Mouse (Mus musculus) erythroid progenitor cell, adult 5-6 weeks (primary cell): Measurements from ENCODE around the gene Nell2. TPM values are rescaled to one million over a fixed set of nuclear protein-coding genes. Genes with fewer than 3 reads are reported as not detected.
"Not testable (repeated sequence)": the region's sequence is repeated elsewhere in the genome, so short reads cannot be mapped to it uniquely, and the experiment has no call there.

Source experiments
- ATAC-seq: replicated peaks from 2 replicates; pipeline ENCODE4 v1.8.0; 2016; ENCODE audit warnings: moderate number of reproducible peaks, mild to moderate bottlenecking, moderate TSS enrichment, inconsistent platforms; ENCODE audit not compliant: poor library complexity, low FRiP score, severe bottlenecking
- total RNA-seq, 2 experiments: library from RNA; stranded (forward) in 1 of 2; stranded (reverse) in 1 of 2; fragments of 150-400 nt in 1 of 2; fragments of 186-747, 209-891 nt in 1 of 2; gene quantifications; 2 replicates each; pipeline versions ENCODE4 v1.2.3 to v1.2.4; 2015 to 2017; ENCODE audit warnings: low replicate concordance in 2 of 2

Gene Nell2
- total RNA-seq, 2 experiments from 2014 or later, result not detected

GRCm38 (mm10) chr15:95275553-95275952, 252.8 kb downstream of the Nell2 start:
- no peak for ATAC-seq

- no peak for ATAC-seq
These were observed 255.1 kb downstream of the Nell2 start for GRCm38 (mm10) chr15:95273236-95273635.

GRCm38 (mm10) chr15:95272167-95272566, 256.2 kb downstream of the Nell2 start:
- no peak for ATAC-seq

DNA sequence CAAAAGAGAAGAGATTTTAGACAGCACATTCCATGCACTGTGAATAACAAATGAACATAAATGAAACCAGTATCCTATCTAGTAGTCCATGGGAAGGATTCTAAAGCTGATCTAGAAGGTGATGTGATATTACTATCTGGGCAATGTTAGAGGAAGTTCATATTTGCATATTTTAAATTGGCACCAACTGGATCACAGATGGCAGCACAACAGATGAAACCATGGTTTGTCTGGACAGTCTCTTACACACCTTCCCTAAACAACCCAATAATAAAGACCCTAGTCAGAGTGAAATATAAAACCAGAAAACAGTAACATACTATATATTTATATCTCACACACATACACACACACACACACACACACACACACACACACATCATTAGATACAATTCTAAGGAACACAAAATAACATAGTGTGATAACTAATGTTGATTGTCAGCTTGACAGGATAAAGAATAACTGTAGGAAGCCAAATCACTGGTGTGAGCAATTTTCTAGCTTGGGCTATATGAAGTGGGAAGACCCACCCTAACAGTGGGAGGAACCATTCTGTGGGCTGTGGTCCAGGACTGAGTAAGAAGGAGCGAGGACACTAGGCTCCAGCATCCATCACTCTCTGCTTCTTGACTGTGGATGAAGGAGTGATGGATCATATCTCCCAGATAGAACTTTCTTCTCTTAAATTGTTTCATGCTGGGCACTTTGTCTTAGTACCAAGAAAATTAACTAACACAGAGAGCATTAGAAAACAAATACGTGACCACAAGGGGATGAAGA, 268.5 kb downstream of the Nell2 start:
- no peak for ATAC-seq

DNA sequence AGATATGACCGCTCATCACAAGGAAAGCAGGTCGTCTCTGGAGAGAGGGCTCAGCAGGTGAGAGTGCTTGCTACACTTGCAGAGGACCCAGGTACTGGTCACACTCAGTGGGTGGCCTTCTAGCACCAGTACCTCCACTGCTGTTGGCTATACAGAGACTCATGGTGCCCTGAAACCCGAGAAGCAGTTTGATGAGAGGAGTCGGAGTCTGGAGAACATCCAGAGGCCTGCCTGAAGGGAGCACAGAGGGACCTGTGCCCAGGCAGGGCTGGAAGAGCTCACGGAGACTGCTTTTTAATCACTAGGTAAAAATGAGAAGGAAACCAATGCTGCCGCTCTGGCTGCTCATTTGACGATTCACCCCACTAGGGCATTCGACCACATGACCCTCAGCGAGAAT, 271.2 kb downstream of the Nell2 start:
- no peak for ATAC-seq

DNA sequence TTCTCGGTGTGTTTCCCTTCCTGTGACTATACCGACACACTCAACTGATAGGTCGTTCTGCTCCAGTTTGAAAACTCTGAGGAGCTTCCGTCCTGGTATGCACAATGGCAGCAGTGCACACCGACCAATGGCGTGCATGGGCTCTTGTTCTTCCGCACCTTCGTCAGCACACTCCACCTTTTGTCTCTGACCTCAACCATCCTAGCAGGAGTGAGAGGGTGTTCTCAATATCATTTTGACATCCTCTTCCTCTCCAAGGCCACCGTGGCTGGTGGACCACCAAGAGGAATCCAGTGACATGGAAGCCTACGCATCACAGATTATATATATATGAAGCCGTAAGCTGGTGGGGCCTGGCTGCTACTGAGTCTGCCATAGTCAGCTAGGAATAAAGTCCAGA, 282.8 kb downstream of the Nell2 start:
- ATAC-seq, result no peak

DNA sequence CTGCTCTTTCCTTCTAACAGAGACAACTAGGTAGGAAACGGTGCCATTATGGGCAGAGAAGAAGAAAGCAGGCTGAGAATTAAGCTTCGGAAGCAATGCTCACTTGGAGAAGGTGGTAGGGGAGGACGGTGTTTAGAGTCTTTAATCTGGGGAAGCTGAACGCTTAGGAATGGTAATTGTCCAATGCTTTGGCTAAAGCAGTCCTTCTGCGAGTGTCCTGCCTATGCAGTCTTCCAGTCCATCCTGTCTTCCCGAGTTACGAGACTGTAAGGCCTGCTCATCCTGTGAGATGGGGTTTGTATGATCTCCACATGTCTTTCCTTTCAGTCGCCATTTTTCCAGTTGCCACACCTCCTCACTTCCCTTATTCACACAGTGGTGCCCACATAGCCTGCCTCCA, 284.5 kb downstream of the Nell2 start:
- no peak for ATAC-seq

DNA sequence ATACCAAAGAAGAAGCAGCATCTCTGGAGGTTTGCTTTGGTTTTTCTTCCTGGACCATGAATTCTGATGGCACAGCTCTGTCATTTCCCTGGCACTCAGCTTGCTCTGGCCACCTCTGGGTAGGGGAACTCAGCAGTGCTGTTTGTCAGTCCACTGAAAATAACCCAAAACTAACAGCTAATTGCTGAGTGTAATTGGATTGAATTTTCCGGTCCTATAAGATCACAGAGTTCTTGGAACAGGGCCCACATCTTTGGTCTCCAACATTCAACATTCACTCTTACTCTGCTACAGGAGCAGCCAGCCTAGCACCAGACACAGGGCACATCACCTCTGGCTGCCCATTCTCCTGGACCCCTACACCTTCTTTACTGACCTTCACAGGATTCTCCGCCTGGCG, 287.2 kb downstream of the Nell2 start:
- ATAC-seq, result no peak

- not testable (repeated sequence) for ATAC-seq
These were observed 291.3 kb downstream of the Nell2 start for GRCm38 (mm10) chr15:95237021-95237420.

- ATAC-seq, result no peak
These were observed 291.9 kb downstream of the Nell2 start for GRCm38 (mm10) chr15:95236509-95236908.

DNA sequence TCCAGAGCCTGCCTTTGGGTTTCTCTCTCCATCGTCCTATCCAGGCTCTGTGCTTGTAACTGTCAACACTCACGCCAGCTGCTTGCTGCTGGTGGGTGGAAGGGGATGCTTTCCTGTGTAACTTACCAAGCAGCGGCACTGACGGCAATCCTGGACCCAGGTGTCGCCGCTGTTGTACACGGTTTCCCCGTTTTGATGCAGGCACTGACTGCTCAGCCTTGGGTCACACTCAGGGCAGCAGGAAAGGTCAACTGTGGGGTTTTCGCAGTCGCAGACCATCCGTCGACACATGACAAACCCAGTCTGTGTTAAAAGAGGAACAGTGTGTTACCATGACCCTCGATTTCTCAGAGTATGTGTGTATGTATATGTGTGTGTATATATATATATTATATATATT, 297.2 kb downstream of the Nell2 start:
- no peak for ATAC-seq

DNA sequence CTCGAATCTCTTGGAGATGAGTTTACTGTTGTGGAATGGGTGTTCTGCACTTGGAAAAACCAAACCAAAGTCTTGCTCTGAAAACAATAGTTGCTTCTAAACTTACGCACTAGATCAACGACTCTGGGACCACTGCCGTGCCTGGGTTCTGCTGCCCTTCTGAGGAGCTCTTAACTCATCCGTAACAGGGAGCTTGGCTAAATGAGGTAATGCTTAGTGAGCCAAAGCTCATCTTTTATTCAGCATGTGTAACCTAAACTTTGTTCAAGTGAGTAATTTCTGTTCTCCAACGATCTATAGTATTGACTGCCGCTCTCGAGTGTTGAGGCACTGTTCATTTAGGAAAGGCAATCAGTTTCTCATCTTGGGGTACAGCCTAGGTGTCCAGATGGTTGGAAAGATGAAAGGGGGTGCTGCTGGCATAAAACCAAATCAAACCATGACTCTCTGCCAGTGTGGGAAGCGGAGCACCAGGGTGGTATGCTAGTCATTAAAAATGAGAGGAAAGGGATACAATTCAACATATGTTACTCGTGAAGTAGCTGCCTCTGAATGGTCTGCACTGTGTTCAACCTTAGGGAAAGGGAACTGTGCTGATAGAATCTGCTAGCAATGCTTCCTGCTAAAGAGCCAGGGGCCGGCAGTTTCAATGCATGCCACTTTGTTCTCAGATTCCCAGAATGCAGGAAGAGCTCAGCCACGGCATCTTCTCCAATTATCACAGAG, 311.6 kb downstream of the Nell2 start:
- ATAC-seq, result no peak

GRCm38 (mm10) chr15:95210551-95210950, 317.8 kb downstream of the Nell2 start:
- no peak for ATAC-seq

DNA sequence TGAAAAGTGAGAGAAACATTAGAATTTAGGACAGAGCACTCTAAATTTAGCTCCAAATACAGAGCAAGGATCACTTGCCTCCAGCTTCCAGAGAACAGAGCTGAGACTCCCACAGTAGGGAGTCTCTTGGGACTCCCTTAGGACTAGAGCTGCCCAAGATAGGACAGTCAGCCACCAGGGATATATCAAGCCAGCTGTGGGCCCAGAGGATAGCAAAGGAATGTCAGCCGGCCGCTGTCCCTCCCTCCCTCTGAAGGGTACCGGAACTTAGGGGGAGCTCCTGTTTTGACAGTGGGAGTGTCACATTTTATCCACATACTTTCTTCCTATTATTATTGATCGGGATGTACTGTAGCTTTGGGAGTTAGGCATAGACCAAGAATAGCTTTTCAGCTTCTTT, 319.2 kb downstream of the Nell2 start:
- no peak for ATAC-seq

DNA sequence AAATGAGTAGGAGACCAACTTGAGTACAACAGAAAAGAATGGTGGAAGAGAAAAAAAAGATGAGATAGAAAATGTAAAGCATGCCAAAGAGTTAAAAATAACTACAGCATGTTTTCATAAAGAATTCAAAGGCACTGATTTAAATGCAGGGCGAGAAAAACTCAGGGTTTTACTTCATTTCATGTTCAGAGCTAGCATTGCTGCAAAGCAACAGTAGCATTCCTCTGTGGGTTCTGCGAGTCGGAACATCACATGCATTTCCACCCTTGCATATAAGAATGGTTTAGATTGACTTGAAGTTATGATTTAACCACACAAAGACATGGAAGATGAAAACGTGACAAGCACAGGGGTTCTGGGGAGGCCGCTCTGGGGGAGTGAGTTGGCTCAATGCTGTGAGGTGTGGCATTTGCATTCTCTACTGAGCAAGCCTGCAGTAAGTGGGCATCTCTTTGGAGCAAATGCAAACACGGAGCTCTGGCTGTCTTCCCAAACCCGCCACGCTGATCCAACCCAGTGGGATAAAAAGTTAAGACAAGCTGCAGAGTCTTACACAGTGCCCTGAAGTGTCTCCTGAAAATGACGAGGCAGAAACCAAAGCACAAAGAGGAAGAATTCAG, 334.6 kb downstream of the Nell2 start:
- ATAC-seq, result no peak

DNA sequence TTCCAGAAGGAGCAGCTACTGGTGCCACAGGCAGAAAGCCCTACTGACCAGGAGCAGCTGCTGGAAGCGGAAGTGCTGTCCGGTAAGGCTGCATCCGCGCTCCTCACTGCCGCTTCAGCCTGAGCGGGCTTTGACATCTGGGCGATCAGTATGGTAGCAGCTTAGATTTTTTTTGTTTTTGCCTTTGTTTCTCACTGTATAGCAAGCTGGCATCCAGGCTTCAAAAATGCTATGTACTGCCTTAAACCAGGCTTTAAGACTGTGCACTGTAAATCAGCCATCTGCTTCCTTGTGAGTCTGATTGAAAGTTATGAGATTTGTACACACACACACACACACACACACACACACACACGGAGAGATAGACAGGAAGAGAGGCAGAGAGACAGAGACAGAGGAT, 335.4 kb downstream of the Nell2 start:
- no peak for ATAC-seq

DNA sequence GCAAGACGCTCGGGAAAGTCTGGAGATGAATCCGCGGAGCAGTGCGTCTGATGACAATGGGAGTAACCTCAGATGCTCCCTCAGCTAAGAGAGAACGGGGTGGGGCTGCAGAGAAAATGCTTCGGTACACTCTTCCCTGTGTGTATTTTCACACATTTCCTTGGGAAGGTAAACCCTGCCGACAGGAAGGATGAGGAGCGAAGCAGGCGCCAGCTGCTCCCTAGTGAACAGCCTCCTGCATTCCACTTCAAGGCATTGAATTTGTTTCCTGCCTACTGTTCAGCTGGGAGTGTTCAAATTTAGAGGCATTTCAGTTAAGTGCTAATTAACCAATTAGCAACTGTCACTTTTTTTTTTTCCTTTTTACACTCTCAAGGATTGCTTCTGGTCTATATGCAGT, 342.1 kb downstream of the Nell2 start:
- ATAC-seq, result no peak

DNA sequence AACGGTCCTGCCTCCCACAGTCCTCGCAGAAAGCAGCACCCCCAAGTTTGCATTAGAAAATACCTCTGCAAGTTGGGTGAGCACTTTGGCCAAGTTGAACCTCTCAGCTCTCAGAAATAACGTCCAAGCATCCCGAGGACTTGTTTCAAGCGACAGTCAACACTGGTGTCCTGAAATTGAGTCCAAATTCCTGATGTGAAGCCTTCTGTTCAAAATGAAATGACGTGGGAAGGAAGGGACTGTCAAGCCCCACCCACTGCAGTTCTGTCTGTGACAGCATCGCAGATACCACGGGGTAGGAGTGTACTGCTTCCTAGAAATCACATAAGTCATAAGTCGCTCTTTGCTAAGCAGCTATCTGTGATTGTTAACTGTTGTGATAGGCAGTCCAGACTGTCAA, 342.9 kb downstream of the Nell2 start:
- no peak for ATAC-seq

- ATAC-seq, result no peak
These were observed 344.9 kb downstream of the Nell2 start for GRCm38 (mm10) chr15:95183450-95183849.

DNA sequence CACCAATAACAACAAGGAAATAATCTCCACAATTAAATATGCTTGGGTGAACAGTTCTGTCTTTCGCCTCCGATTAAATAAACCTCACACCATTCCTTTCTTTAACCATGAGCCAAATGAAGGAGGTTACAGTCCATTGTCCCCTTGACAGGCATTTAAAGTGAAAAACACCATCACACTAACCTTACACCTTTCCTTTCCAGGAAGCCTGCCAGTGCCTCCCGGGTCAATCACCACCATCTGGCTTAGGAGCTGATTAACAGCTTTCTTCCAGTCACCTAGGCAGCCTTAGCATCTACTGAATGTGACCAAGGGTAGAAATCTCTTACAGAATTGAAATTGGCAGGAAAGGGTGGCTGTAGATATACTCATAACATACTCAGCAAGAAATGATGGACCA, 371.5 kb downstream of the Nell2 start:
- ATAC-seq, result no peak

DNA sequence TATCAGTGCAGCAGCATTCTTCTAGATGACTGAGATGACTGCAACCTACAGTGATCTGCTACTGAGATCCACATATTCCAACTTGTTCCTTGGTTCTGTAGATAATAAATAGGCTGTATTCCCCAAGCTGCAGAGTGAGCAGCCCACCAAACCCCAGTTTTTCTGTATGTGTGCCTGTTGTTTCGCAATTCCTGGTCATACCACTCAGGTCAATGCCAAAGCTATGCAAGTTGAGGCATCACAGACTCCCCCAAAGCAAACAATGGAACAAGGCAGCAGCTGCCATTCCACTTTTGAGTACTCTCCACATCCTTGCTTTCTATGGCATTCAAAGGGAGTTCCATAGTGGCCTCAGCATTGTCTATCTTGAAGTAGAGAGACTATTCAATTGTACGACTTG, 383.2 kb downstream of the Nell2 start:
- no peak for ATAC-seq
